Mouse (Mus musculus) lung, postnatal 0 days (tissue): Measurements from ENCODE around the gene Slc25a5. TPM values are rescaled to one million over a fixed set of nuclear protein-coding genes. Genes with fewer than 3 reads are reported as not detected.

Experiments used
- ATAC-seq: fragments of 200-750 bp; cut with Nextera tagmentation; 2 replicates; pipeline ENCODE4 v1.8.0; 2017; ENCODE audit warnings: moderate library complexity
- DNase-seq: peaks from one replicate; pipeline ENCODE4 v3.0.0-alpha.2; 2016; ENCODE audit warnings: low spot score
- H3K27ac ChIP-seq: fragments of 300-500 bp; sonication (generic); 2 replicates; pipeline ENCODE4 v1.5.1; 2014; ENCODE audit warnings: antibody characterized with exemption, mild to moderate bottlenecking, low read length, mixed read lengths
- H3K27me3 ChIP-seq: fragments of 300-500 bp; sonication (generic); replicated peaks from 2 replicates; pipeline ENCODE4 v1.6.1; 2014; ENCODE audit warnings: low read length, mixed read lengths; ENCODE audit not compliant: insufficient read depth
- H3K36me3 ChIP-seq: fragments of 300-500 bp; sonication (generic); 2 replicates; pipeline ENCODE4 v1.6.1; 2014; ENCODE audit warnings: low read length, mixed read lengths; ENCODE audit not compliant: insufficient read depth
- H3K4me1 ChIP-seq: fragments of 300-500 bp; sonication (generic); 2 replicates; pipeline ENCODE4 v1.6.1; 2014; ENCODE audit warnings: antibody characterized with exemption, low read depth, low read length, mixed read lengths; ENCODE audit not compliant: insufficient read depth
- H3K4me2 ChIP-seq: fragments of 300-500 bp; sonication (generic); replicated peaks from 2 replicates; pipeline ENCODE4 v1.6.1; 2014; ENCODE audit warnings: low read depth, mild to moderate bottlenecking, low read length, moderate library complexity, mixed read lengths
- H3K4me3 ChIP-seq: fragments of 300-500 bp; sonication (generic); 2 replicates; pipeline ENCODE4 v1.5.1; 2014; ENCODE audit warnings: low read depth, low read length
- H3K9ac ChIP-seq: fragments of 300-500 bp; sonication (generic); replicated peaks from 2 replicates; pipeline ENCODE4 v1.6.1; 2014; ENCODE audit warnings: low read depth, mild to moderate bottlenecking
- H3K9me3 ChIP-seq: fragments of 300-500 bp; sonication (generic); 2 replicates; pipeline ENCODE4 v1.6.1; 2016; ENCODE audit warnings: low read length, mixed read lengths
- CTCF ChIP-seq: IDR thresholded peaks from 2 replicates; pipeline ENCODE4 v1.5.1; 2016; ENCODE audit warnings: antibody characterized with exemption, mild to moderate bottlenecking
- EP300 ChIP-seq: IDR thresholded peaks from 2 replicates; pipeline ENCODE4 v1.6.1; 2016; ENCODE audit warnings: antibody characterized with exemption, mild to moderate bottlenecking, control low read depth
- WGBS: fragments of 180-500 bp; shearing (Covaris S2); extraction: QIAGEN DNeasy Blood & Tissue Kit; methylation state at CpG from one replicate; pipeline ENCODE4 v1.1.7; 2014; 5-methylcytosine and 5-hydroxymethylcytosine counted together
- polyA plus RNA-seq: library from polyadenylated mRNA; unstranded; fragments of >200 nt; fragmentation: Nextera tagmentation; extraction: Ambion mirVana; gene quantifications from 2 replicates; pipeline ENCODE4 v1.2.1, GENCODE M21; 2015

Slc25a5 gene
- polyA plus RNA-seq, 1 experiment from 2014 or later: 678 TPM

DNA sequence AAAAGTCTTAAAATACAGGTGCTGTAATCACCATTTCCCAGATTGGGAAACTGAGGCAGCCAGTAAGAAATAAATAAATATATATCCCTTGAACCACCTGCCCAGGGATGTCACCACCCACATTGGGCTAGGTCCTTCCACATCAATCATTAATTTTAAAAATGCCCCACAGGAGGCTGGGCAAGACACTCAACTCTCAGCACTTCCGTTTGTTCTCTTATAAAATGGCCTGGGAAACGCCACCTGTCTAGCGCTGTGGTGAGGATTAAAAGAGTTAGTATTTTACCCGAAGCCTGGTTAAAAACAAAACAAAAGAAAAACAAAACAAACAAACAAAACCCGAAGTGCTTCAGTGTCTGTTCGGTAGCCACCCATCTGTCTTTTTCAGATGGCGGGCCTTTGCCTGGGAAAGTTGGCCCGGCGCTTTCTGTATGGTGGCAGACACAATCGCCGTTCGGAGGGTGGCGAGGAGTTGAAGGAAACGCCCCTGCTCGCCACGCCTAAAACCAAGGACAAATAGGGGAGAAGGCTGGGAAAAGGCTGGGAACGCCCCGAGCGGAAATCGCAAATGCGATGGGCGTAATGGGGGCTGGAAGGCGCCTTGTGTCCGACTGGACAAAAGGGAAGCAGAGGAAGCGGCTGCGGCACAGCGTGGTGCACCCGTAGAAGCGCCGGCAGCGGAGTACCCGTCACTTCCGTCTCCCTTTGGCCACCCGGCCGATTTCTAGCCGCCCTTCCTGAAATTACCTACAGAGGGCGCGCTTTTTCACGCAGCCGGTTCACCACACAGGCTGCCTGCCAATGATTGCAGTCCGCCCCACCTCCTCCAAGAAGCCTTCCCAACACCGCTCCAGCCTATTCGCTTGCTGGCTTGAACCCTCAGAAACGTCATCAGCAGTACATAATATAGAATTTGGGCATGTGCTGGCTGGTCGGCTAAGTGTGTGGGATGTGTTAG is 12.2 kb downstream of the Slc25a5 start:
- peak; percentile 95 for DNase-seq
- WGBS: 13% methylated on average over 45 of the region's 45 CpGs
- Histone ChIP-seq H3K27me3 (no peaks in the 10 kb centered on the region), H3K36me3 (no peaks in the 10 kb centered on the region), H3K9ac (no peak overlapping the region), H3K4me3 (peak overlapping the region; percentile 25), H3K9me3 (no peaks in the 10 kb centered on the region), H3K4me1 (peaks cover 4% of the 10 kb centered on the region; the same call in 1 of the 2 replicates), H3K27ac (peak overlapping the region; percentile 68), H3K4me2 (peak overlapping the region; percentile 39)
- ATAC-seq: peak; percentile 94
- TF ChIP-seq EP300 (peak; percentile 44), CTCF (peak; percentile 79)

DNA sequence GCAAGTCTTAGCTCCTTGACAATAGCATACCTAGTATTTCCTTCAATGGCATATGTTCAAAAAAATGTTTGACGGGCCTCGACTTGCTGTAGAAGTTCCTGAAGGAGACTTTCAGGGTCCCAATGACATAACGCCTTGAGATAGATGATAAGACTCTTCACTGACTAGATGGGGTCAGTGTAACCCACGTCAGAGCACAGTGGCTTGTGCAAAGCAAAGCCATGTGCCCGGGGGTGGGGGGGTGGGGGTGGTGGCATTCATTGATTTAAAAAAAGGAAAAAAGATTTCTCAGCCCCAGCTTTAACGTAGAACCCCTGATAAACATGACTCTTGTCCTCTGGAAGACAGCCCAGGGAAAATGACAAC is 12.8 kb downstream of the Slc25a5 start:
- Histone ChIP-seq H3K4me2 (peak overlapping the region; percentile 14; the same call in 1 of the 2 replicates), H3K4me1 (peaks cover 4% of the 10 kb centered on the region; the same call in 1 of the 2 replicates), H3K36me3 (no peaks in the 10 kb centered on the region), H3K4me3 (no peak overlapping the region), H3K9me3 (no peaks in the 10 kb centered on the region), H3K27ac (0 out of 2 replicates have a peak overlapping the region, but pooled peaks have one; percentile 20), H3K9ac (no peak overlapping the region), H3K27me3 (no peaks in the 10 kb centered on the region)
- WGBS: 52% methylated on average over 6 of the region's 6 CpGs
- no peak for DNase-seq
- TF ChIP-seq CTCF: no peak
- TF ChIP-seq EP300: no peak
- ATAC-seq: 0 out of 2 replicates have a peak, but pooled peaks have one; percentile 1

DNA sequence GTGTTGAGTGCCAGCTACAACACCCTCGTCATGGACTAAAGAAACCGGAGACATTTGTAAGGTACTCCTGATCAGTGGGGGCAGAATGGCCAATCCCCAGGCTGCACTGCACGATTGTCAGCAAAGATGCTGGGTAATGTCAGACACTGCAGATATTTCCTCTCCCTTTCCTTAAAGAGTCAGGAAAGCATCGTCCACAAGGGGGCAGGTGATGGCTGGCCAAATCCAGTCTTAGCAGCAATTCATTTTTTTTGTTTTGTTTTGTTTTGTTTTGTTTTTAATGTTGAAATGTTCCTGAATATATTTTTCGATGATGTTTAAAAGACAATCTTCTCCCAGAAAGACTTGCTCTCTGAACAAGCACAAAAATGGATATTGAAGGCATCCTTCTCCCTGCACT is 15.9 kb downstream of the Slc25a5 start:
- TF ChIP-seq EP300: no peak
- TF ChIP-seq CTCF: peak; percentile 70
- peaks cover 4% of the 10 kb centered on the region; the same call in 1 of the 2 replicates for H3K4me1 ChIP-seq
- H3K27ac ChIP-seq: no peak overlapping the region
- no peaks in the 10 kb centered on the region for H3K9me3 ChIP-seq
- ATAC-seq (no peak), DNase-seq (peak; percentile 56)
- H3K27me3 ChIP-seq: no peaks in the 10 kb centered on the region
- WGBS: 38% methylated on average over 5 of the region's 5 CpGs
- no peaks in the 10 kb centered on the region for H3K36me3 ChIP-seq
- no peak overlapping the region for H3K4me2 ChIP-seq
- H3K9ac ChIP-seq: no peak overlapping the region
- H3K4me3 ChIP-seq: no peak overlapping the region

DNA sequence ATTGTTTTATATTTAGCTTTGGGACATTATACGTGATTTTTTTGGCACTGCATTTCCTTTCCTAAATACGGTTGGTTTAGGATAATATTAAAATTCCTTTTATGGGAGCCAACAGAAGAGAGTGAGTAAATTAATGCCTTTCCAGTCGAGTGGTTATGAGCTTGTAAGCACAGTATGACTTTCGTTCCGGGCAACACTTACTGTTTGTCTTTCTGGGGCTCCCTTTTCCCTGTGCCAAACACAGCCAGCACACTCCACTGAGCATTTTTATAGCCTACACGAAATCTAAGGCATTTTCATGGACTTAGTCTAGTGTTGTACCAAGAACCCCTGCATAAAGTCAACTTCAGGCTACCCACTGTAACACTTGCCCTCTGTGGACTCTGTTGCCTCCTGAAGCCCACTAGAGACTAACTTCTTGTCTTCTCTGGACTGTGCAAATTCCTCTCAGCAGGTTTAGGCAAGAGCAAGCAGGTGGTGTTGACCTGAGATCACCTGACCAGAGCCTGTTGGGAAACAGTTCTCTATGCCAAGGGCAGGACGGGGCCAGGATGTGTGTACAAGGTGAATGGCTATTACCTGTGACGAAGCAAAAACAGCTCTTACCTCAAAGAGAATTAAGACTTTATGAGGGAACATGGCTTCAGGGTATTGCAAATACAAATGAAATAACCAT is 18.8 kb downstream of the Slc25a5 start:
- Histone ChIP-seq H3K4me1 (no peaks in the 10 kb centered on the region), H3K27ac (0 out of 2 replicates have a peak overlapping the region, but pooled peaks have one; percentile 20), H3K4me2 (no peak overlapping the region), H3K4me3 (no peak overlapping the region), H3K9ac (no peak overlapping the region), H3K9me3 (no peaks in the 10 kb centered on the region), H3K36me3 (no peaks in the 10 kb centered on the region), H3K27me3 (no peaks in the 10 kb centered on the region)
- DNase-seq (peak; percentile 67), ATAC-seq (peak; percentile 90)
- TF ChIP-seq EP300: peak; percentile 39; the same call in 1 of the 2 replicates
- TF ChIP-seq CTCF: no peak
- 54% methylated on average over 8 of the region's 8 CpGs for WGBS

DNA sequence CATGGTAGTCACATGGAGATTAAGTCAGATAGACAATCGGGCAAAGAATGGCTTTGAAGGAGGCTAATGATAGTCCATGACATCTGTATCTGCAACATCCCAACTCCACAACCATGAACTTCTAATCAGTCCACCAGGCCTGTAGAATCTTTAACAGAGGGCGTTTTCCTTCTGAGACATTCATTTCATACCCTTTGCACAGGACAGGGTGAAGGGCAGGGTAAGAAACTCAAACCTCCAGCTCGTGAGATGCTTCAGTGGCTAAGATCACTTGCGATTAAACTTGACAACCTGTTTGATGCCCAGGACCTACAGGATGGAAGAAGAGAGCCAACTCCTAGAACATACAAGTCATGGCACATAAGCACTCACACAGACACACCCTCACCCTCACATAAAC is 19.6 kb downstream of the Slc25a5 start:
- no peaks in the 10 kb centered on the region for H3K27me3 ChIP-seq

DNA sequence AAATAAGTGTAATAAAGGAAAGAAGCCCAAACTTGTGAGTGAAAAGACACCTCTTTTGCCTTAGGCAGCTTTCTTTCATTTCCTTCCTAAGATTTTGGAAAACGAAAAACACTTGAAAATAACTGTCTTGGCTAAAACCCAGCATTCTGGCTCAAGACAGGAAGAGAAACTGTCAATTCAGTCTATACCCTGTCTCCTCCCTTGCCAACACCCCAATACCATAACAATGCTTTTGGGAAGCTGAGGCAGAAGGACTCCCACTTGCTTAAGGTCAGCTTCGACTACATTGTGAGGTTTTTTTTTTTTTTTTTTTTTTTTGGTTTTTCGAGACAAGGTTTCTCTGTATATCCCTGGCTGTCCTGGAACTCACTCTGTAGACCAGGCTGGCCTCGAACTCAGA is 20.0 kb downstream of the Slc25a5 start:
- Histone ChIP-seq H3K4me3 (no peak overlapping the region), H3K4me2 (no peak overlapping the region), H3K36me3 (no peaks in the 10 kb centered on the region), H3K9ac (no peak overlapping the region), H3K4me1 (no peaks in the 10 kb centered on the region), H3K27me3 (no peaks in the 10 kb centered on the region), H3K27ac (no peak overlapping the region), H3K9me3 (no peaks in the 10 kb centered on the region)
- TF ChIP-seq EP300 (no peak), CTCF (no peak)
- 72% methylated on average over 4 of the region's 4 CpGs for WGBS
- ATAC-seq (no peak), DNase-seq (no peak)

More for the DNA sequence above, 19.6 kb downstream of the Slc25a5 start:
- Histone ChIP-seq H3K4me1 (no peaks in the 10 kb centered on the region), H3K9me3 (no peaks in the 10 kb centered on the region), H3K36me3 (no peaks in the 10 kb centered on the region), H3K4me3 (no peak overlapping the region), H3K27ac (0 out of 2 replicates have a peak overlapping the region, but pooled peaks have one; percentile 20), H3K9ac (no peak overlapping the region), H3K4me2 (no peak overlapping the region)
- no peak for ATAC-seq
- no peak for TF ChIP-seq EP300
- TF ChIP-seq CTCF: no peak
- DNase-seq: no peak
- 75% methylated on average over 4 of the region's 4 CpGs for WGBS
